Mouse (Mus musculus): ENCODE measurements at regions not wholly inside any gene's neighbourhood (a gene's known extent, or its start where the extent isn't known, plus 50 kb on each side); places are given as distances from the start of the nearest gene placed in this dataset.

DNA sequence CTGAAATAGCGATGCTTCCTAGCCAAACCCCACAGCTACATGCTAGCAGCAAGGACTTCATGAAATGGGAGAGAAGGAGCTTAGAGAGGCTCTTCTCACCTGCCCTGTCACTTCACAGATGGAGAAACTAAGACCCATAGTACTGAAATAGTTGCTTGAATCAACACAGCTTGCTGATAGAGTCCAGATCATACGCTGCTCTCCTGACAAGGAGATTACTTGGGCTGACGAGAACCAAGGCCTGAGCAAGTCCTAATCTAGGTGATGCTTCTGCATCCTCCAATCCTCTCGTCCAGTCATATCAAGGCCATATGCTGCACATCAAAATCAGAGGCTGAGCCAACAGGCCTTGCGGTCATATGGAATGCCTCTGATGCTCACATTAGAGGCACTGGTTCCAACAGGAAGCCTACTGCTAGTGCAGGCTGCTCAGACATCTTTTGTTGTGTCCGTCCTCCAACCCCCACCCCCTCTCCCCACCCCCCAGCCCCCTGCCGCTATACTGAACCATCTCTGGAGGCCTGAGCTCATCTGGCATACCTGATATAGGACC is 157.2 kb downstream of the Adamts15 start:
- TF ChIP-seq CTCF (IDR thresholded peaks at IDR 0.05; ENCODE audit: insufficient read depth, low read depth, low read length) (no peak), POLR2A (IDR thresholded peaks at IDR 0.05; ENCODE audit: insufficient read depth, low read depth, low read length) (no peak)

Data from olfactory bulb, adult 2 months (tissue).